Mouse (Mus musculus) heart, embryonic 12.5 days (tissue): ENCODE data around the gene Aven. TPM values are rescaled to one million over a fixed set of nuclear protein-coding genes. Genes with fewer than 3 reads are reported as not detected.
"Not testable (repeated sequence)": the region's sequence is repeated elsewhere in the genome, so short reads cannot be mapped to it uniquely, and the experiment has no call there.

Experiments
- ATAC-seq: fragments of 200-750 bp; cut with Nextera tagmentation; 2 replicates; pipeline ENCODE4 v1.8.0; 2017; ENCODE audit warnings: moderate TSS enrichment, moderate library complexity; ENCODE audit not compliant: insufficient number of reproducible peaks, low FRiP score
- H3K27ac ChIP-seq: fragments of 300-500 bp; sonication (generic); 2 replicates; pipeline ENCODE4 v1.5.1; 2016; ENCODE audit warnings: mild to moderate bottlenecking, moderate library complexity; ENCODE audit not compliant: poor library complexity, severe bottlenecking
- H3K27me3 ChIP-seq: fragments of 300-500 bp; sonication (generic); replicated peaks from 2 replicates; pipeline ENCODE4 v1.6.1; 2016; ENCODE audit warnings: mild to moderate bottlenecking, moderate library complexity
- H3K36me3 ChIP-seq: fragments of 300-500 bp; sonication (generic); 2 replicates; pipeline ENCODE4 v1.6.1; 2016; ENCODE audit warnings: mild to moderate bottlenecking, moderate library complexity
- H3K4me1 ChIP-seq: fragments of 300-500 bp; sonication (generic); replicated peaks from 2 replicates; pipeline ENCODE4 v1.6.1; 2016; ENCODE audit warnings: mild to moderate bottlenecking
- H3K4me2 ChIP-seq: fragments of 300-500 bp; sonication (generic); 2 replicates; pipeline ENCODE4 v1.6.1; 2016; ENCODE audit warnings: mild to moderate bottlenecking, moderate library complexity
- H3K4me3 ChIP-seq: fragments of 300-500 bp; sonication (generic); 2 replicates; pipeline ENCODE4 v1.5.1; 2016; ENCODE audit warnings: mild to moderate bottlenecking
- H3K9ac ChIP-seq: fragments of 300-500 bp; sonication (generic); 2 replicates; pipeline ENCODE4 v1.6.1; 2016; ENCODE audit warnings: mild to moderate bottlenecking, moderate library complexity
- H3K9me3 ChIP-seq: fragments of 300-500 bp; sonication (generic); replicated peaks from 2 replicates; pipeline ENCODE4 v1.6.1; 2016; ENCODE audit warnings: mild to moderate bottlenecking, moderate library complexity
- WGBS: fragments of 180-500 bp; shearing (Covaris S2); methylation state at CpG from one replicate; pipeline ENCODE4 v1.1.7; 2016; 5-methylcytosine and 5-hydroxymethylcytosine counted together
- polyA plus RNA-seq: library from polyadenylated mRNA; unstranded; fragments of >200 nt; fragmentation: Nextera tagmentation; extraction: Ambion mirVana; gene quantifications from 2 replicates; pipeline ENCODE4 v1.2.1, GENCODE M21; 2016

Aven gene
- 11.7 and 12.1 TPM in 2 replicates for polyA plus RNA-seq

- peak within 1 kb of the TSS; percentile 71 for H3K4me3 ChIP-seq
- no peaks in the 10 kb centered on the region for H3K36me3 ChIP-seq
- peak within 1 kb of the TSS; percentile 80 for H3K4me2 ChIP-seq
- H3K4me1 ChIP-seq: peaks cover 8% of the 10 kb centered on the region
- no peaks in the 10 kb centered on the region for H3K9me3 ChIP-seq
- peak within 1 kb of the TSS; percentile 97 for H3K9ac ChIP-seq
- under 1% methylated on average over 78 of the region's 87 CpGs for WGBS
- ATAC-seq: peak; percentile 95
- H3K27ac ChIP-seq: peak within 1 kb of the TSS; percentile 97
- H3K27me3 ChIP-seq: no peaks in the 10 kb centered on the region
These were observed at the start of gene Aven for GRCm38 (mm10) chr2:112492856-112493538. Gene Aven, plus strand, starts transcription at chr2:112492964.

DNA sequence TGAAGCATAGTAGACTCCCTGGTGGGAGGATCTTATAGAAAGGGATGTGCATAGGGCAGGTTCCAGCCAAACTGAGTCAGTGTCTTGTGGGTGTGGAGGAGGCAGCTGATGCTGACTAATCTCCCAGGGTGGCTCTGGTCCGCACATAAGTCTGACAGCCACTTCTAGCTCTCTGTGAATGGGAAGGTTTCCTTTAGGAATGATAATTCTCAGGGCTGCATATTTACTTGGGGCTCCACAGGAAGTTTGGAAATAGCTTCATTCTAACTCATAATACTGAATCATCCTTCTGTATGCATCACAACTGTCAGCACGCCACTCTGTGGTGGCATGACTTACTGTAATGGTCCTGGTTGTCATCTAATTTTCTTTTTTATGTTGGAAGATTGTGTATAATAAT is 49.3 kb upstream of the Aven start:
- Histone ChIP-seq H3K27me3 (no peaks in the 10 kb centered on the region), H3K4me3 (no peak overlapping the region), H3K9ac (no peak overlapping the region), H3K36me3 (no peaks in the 10 kb centered on the region), H3K27ac (no peak overlapping the region), H3K9me3 (no peaks in the 10 kb centered on the region), H3K4me1 (no peaks in the 10 kb centered on the region), H3K4me2 (no peak overlapping the region)
- no peak for ATAC-seq
- WGBS: 53% methylated on average over 2 of the region's 2 CpGs

GRCm38 (mm10) chr2:112445511-112445910 is 47.3 kb upstream of the Aven start:
- Histone ChIP-seq H3K4me3 (no peak overlapping the region), H3K36me3 (no peaks in the 10 kb centered on the region), H3K9me3 (no peaks in the 10 kb centered on the region), H3K4me2 (no peak overlapping the region), H3K27ac (no peak overlapping the region), H3K4me1 (no peaks in the 10 kb centered on the region), H3K9ac (no peak overlapping the region), H3K27me3 (no peaks in the 10 kb centered on the region)
- ATAC-seq: no peak

DNA sequence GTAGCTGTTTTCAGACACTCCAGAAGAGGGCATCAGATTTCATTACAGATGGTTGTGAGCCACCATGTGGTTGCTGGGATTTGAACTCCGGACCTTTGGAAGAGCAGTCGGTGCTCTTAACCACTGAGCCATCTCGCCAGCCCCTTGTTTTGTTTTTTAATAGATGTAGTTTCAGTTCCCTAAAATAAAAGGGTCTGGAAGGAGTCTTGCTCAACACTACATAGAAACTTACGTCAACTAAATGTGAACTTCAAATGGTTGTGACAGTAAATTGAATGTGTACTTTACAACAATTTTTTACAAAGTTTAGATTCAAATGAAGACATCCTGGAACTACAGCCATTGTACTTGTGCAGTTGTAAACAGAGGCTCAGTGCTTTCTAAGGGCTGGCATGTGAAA is 44.7 kb upstream of the Aven start:
- not testable (repeated sequence) for H3K36me3 ChIP-seq, ATAC-seq, H3K9me3 ChIP-seq, H3K4me2 ChIP-seq, H3K27ac ChIP-seq, H3K9ac ChIP-seq, H3K4me1 ChIP-seq, H3K4me3 ChIP-seq, H3K27me3 ChIP-seq
- 78% methylated on average over 4 of the region's 4 CpGs for WGBS

GRCm38 (mm10) chr2:112448510-112449059 is 44.2 kb upstream of the Aven start:
- no peak for ATAC-seq
- H3K4me2 ChIP-seq: no peak overlapping the region
- no peaks in the 10 kb centered on the region for H3K4me1 ChIP-seq
- no peak overlapping the region for H3K9ac ChIP-seq
- H3K27ac ChIP-seq: no peak overlapping the region
- H3K36me3 ChIP-seq: no peaks in the 10 kb centered on the region
- no peaks in the 10 kb centered on the region for H3K9me3 ChIP-seq
- H3K4me3 ChIP-seq: no peak overlapping the region
- H3K27me3 ChIP-seq: no peaks in the 10 kb centered on the region

- H3K36me3 ChIP-seq: no peaks in the 10 kb centered on the region
- H3K9ac ChIP-seq: no peak overlapping the region
- H3K27ac ChIP-seq: no peak overlapping the region
- H3K4me3 ChIP-seq: no peak overlapping the region
- WGBS: 29% methylated on average over 4 of the region's 4 CpGs
- no peak overlapping the region for H3K4me2 ChIP-seq
- no peaks in the 10 kb centered on the region for H3K27me3 ChIP-seq
- H3K9me3 ChIP-seq: no peaks in the 10 kb centered on the region
- H3K4me1 ChIP-seq: no peaks in the 10 kb centered on the region
- no peak for ATAC-seq
These were observed 43.0 kb upstream of the Aven start for GRCm38 (mm10) chr2:112449597-112450296.

- H3K27ac ChIP-seq, ATAC-seq: not testable (repeated sequence)
These were observed 40.3 kb upstream of the Aven start for GRCm38 (mm10) chr2:112452513-112452912.

DNA sequence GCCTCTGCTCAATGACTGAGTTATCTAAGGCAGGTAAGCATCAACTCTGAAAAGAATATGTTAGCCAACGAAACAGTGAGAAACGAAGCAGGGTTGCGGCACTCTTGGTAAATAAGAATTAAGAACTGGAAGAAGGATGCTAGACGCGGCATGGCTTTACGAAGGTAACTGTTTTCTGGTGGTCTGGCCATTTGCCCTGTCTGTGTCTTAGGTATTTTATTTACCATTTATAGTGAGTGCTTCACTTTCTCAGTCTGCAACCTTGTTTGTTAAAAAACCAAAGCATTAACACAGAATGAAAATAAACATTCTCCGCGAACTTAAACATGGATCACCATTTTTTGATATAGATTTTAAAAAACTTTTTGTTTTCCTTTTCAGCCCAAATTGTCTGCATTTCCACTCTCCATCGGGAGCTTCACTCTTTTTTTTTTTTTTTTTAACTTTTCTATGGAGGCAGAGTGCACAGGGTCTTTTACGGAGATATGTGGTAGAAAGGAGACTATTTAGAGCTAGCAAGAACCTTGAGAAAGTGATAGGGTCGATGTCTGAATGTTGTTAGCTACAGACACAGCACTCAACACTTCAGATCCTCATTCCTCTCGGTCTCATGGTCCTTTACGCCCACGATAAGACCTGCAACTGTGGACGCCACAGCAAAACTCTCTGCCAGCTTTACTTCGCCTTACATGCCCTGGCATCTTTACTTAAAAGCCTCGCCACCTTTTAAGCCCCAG is 38.5 kb upstream of the Aven start:
- peak overlapping the region; percentile 88 for H3K27ac ChIP-seq
- no peaks in the 10 kb centered on the region for H3K27me3 ChIP-seq

More at GRCm38 (mm10) chr2:112452513-112452912, 40.3 kb upstream of the Aven start:
- H3K27me3 ChIP-seq, H3K9me3 ChIP-seq, H3K4me2 ChIP-seq, H3K9ac ChIP-seq, H3K4me3 ChIP-seq, H3K4me1 ChIP-seq, H3K36me3 ChIP-seq: not testable (repeated sequence)

DNA sequence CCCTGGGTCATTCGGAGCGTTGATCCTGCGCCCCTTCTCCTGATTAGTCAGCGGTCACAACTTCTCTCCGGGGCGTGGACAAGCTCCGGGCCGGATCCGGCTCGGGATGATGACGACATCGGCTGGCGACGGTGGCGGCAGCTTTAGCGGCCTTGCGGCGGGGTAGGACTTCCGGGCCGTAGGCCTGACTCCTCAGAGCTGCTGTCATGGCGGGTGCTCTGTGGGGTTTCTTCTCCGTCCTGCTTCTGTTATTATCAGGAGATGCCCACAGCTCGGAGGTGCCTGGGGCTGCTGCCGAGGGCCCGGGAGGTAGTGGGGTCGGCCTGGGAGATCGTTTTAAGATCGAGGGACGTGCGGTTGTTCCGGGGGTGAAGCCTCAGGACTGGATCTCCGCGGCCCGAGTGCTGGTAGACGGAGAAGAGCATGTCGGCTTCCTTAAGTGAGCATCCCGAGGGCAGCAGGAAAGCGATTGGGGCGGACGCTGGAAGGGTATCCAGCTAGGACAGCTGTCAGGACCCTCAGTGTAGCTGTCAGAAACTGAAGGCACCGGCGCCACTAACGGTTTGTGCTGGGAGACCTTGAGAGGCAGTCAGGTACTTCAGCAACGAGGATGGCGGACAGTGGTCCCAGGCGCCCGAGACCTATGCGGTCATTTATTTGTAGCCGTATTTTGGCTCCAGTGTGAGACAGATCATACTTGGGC is 37.8 kb upstream of the Aven start, which contains the start of gene Emc7:
Gene Emc7 (plus strand): TSS at position 136 of the 703 bp plus-strand sequence.
- ATAC-seq: peak; percentile 97
- H3K4me3 ChIP-seq: peak within 1 kb of the TSS; percentile 83
- under 1% methylated on average over 49 of the region's 49 CpGs for WGBS
- no peaks in the 10 kb centered on the region for H3K27me3 ChIP-seq
- H3K9me3 ChIP-seq: no peaks in the 10 kb centered on the region
- peaks cover 2% of the 10 kb centered on the region for H3K36me3 ChIP-seq
- H3K4me2 ChIP-seq: peak within 1 kb of the TSS; percentile 81
- H3K9ac ChIP-seq: peak within 1 kb of the TSS; percentile 93
- H3K4me1 ChIP-seq: peaks cover 5% of the 10 kb centered on the region; the same call in 1 of the 2 replicates
- H3K27ac ChIP-seq: peak within 1 kb of the TSS; percentile 88

More for the DNA sequence above, 38.5 kb upstream of the Aven start:
- Histone ChIP-seq H3K4me1 (peaks cover 5% of the 10 kb centered on the region; the same call in 1 of the 2 replicates), H3K4me3 (peak overlapping the region; percentile 83), H3K9ac (peak overlapping the region; percentile 93), H3K4me2 (peak overlapping the region; percentile 81), H3K36me3 (no peaks in the 10 kb centered on the region), H3K9me3 (no peaks in the 10 kb centered on the region)
- 30% methylated on average over 17 of the region's 17 CpGs for WGBS
- peak; percentile 49 for ATAC-seq

DNA sequence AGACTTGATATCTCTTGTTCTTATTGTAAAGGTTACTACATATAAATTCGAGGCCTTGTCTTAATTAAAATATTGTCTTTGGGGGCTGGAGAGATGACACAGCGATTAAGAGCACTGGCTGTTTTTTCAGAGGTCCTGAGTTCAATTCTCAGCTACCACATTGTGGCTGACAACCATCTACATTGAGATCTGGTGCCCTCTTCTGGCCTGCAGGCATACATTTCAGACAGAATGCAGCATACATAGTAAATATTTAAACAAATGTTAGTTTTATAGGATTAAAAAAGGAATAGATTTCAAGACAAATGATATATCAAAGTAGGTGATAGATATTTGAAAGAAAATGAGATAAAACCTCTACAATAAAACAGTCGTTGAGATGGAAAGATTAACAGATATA is 32.2 kb upstream of the Aven start:
- no peak overlapping the region for H3K4me3 ChIP-seq
- ATAC-seq: no peak
- H3K36me3 ChIP-seq: peaks cover 29% of the 10 kb centered on the region
- WGBS: 85% methylated on average over 3 of the region's 3 CpGs
- H3K9me3 ChIP-seq: no peaks in the 10 kb centered on the region
- no peak overlapping the region for H3K27ac ChIP-seq
- H3K4me2 ChIP-seq: no peak overlapping the region
- peaks cover 4% of the 10 kb centered on the region; the same call in 1 of the 2 replicates for H3K4me1 ChIP-seq
- no peaks in the 10 kb centered on the region for H3K27me3 ChIP-seq
- no peak overlapping the region for H3K9ac ChIP-seq
